Mouse (Mus musculus): ENCODE results near the gene Stfa2.
"Not testable (repeated sequence)": the region's sequence is repeated elsewhere in the genome, so short reads cannot be mapped to it uniquely, and the experiment has no call there.

Gene Stfa2

DNA sequence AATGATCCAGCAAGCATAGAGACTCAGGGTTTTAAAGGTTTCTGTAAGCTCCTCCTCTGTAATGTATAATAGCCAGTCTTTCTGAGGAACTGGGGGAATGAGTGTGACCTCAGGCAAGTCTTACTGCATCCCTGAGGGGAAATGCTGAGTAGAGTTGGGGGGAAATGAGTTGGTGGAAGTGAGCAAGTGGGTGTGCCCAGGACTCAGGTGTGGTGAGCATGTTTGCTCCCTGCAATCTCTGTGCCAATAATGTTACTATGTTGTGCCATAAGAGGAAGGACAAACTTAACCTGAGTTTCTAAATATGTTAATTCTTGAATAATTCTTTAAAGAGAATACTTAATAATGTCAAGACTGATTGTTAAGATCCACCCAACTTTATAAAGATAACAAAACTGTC, at the start of gene Stfa2:
Gene Stfa2 (minus strand): TSS at position 101 of the 400 bp plus-strand sequence.
- DNase-seq (ENCODE audit: low read depth, low spot score): no peak

DNA sequence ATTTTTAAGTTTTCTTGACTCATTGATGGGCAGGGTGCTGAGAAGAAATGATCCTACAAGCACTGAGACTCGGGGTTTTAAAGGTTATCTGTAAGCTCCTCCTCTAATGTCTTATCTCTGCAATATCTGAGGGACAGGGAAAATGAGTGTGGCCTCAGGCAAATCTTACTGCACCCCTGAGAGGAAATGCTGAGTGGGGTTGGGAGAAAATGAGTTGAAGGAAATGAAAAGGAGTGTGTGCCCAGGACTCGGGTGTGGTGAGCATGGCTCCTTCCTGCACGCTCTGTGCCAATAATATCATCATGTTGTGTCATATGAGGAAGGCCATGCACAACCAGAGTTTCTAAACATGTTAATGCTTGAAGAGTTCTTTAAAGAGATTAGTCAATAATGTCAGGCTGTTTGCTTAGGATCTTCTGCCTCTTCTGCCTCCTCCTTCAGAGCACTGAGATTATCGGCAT, 47.1 kb upstream of the Stfa2 start, which contains the start of gene Stfa3:
Gene Stfa3 (minus strand): TSS at position 51 of the 461 bp plus-strand sequence.
- DNase-seq (ENCODE audit: low read depth, low spot score): no peak

DNA sequence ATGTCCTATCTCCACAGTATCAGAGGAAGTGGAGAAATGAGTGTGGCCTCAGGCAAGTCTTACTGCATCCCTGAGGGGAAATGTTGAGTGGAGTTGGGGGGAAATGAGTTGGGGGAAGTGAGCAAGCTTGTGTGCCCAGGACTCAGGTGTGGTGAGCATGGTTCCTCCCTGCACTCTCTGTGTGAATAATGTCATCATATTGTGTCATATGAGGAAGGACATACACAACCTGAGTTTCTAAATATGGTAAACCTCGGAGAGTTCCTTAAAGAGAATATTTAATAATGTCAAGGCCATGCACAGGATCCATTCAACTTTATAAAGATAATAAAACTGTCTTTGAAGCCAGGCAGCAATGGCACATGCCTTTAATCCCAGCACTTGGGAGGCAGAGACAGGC, 12.7 kb upstream of the Stfa2 start:
- not testable (repeated sequence) for DNase-seq (ENCODE audit: low read depth, low spot score)

DNA sequence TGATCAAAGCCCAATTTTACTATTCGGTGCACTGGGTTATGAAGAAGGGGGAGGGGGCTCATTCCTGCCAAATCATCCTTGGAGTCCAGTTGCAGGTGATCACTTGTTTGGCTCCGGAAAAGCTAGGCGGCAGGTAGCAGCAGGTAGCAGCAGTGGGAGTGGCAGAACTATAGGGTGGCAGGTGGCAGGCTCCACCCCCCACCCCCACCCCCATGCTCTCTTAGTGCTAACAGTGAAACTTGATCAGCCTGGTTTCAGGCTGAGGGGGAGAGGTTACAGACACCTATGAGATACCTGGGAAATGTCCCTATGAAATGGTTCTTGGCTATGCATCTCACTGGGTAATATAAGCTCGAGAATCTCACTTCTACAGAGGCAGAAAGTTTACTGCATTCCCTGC, 19.2 kb downstream of the Stfa2 start:
- no peak for DNase-seq (ENCODE audit: low read depth, low spot score)

DNA sequence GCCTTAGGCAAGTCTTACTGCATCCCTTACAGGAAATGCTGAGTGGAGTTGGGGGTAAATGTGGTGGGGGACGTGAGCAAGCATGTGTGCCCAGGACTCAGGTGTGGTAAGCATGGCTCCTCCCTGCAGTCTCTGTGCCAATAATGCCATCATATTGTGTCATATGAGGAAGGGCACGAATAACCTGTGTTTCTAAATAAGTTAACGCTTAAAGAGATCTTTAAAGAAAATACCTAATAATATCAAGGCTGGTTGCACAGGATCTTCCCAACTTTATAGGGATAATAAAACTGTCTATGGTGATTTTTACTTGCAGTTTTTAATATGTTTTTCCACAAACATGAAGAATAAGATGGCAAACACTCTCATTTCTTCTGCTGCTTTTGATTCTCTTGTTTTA, 40.6 kb downstream of the Stfa2 start, which contains the start of gene BC100530:
Gene BC100530 (minus strand): TSS at position 101 of the 400 bp plus-strand sequence.
- DNase-seq (ENCODE audit: low read depth, low spot score): not testable (repeated sequence)
